Mouse (Mus musculus) megakaryocyte progenitor cell, adult 5-6 weeks (primary cell): ENCODE measurements at regions not wholly inside any gene's neighbourhood (a gene's known extent, or its start where the extent isn't known, plus 50 kb on each side); places are given as distances from the start of the nearest gene placed in this dataset.
A peak's percentile ranks its signal among the peaks of the same experiment; 100 is the strongest.

Experiments
- ATAC-seq: replicated peaks from 2 replicates; pipeline ENCODE4 v1.8.0; 2016; ENCODE audit warnings: mild to moderate bottlenecking, moderate TSS enrichment, inconsistent platforms; ENCODE audit not compliant: poor library complexity

- ATAC-seq: no peak; the same call in 1 of the 2 replicates
These were observed 853.6 kb downstream of the 5730522E02Rik start for GRCm38 (mm10) chr11:25356671-25357586.

- peak; percentile 39; the same call in 1 of the 2 replicates for ATAC-seq
These were observed 874.9 kb downstream of the 5730522E02Rik start for GRCm38 (mm10) chr11:25335667-25336066.

GRCm38 (mm10) chr11:25330696-25331095, 879.9 kb downstream of the 5730522E02Rik start:
- ATAC-seq: no peak

GRCm38 (mm10) chr11:25322426-25322825, 888.1 kb downstream of the 5730522E02Rik start:
- no peak for ATAC-seq

GRCm38 (mm10) chr11:25321494-25321893, 889.1 kb downstream of the 5730522E02Rik start:
- no peak for ATAC-seq

GRCm38 (mm10) chr11:25314645-25315044, 895.9 kb downstream of the 5730522E02Rik start:
- no peak for ATAC-seq

GRCm38 (mm10) chr11:25313879-25314278, 896.7 kb downstream of the 5730522E02Rik start:
- no peak for ATAC-seq

GRCm38 (mm10) chr11:25313308-25313707, 897.3 kb downstream of the 5730522E02Rik start:
- ATAC-seq: no peak

GRCm38 (mm10) chr11:25310754-25311153, 899.8 kb downstream of the 5730522E02Rik start:
- no peak for ATAC-seq

- peak; percentile 100 for ATAC-seq
These were observed 909.4 kb downstream of the 5730522E02Rik start for GRCm38 (mm10) chr11:25301130-25301529.

- peak; percentile 48 for ATAC-seq
These were observed 922.2 kb downstream of the 5730522E02Rik start for GRCm38 (mm10) chr11:25288346-25288745.

- no peak for ATAC-seq
These were observed 922.9 kb downstream of the 5730522E02Rik start for GRCm38 (mm10) chr11:25287458-25288247.

- no peak for ATAC-seq
These were observed 940.5 kb downstream of the 5730522E02Rik start for GRCm38 (mm10) chr11:25269936-25270540.

- no peak for ATAC-seq
These were observed 947.7 kb downstream of the 5730522E02Rik start for GRCm38 (mm10) chr11:25262906-25263305.

- ATAC-seq: no peak
These were observed 950.9 kb downstream of the 5730522E02Rik start for GRCm38 (mm10) chr11:25259691-25260090.

GRCm38 (mm10) chr11:25233360-25233890, 977.1 kb downstream of the 5730522E02Rik start:
- no peak for ATAC-seq
